Mouse (Mus musculus) liver, postnatal 0 days (tissue): ENCODE data around the gene Xkrx. TPM values are rescaled to one million over a fixed set of nuclear protein-coding genes. Genes with fewer than 3 reads are reported as not detected.
"Not testable (repeated sequence)": the region's sequence is repeated elsewhere in the genome, so short reads cannot be mapped to it uniquely, and the experiment has no call there.

Experiments used
- ATAC-seq: fragments of 200-750 bp; cut with Nextera tagmentation; 2 replicates; pipeline ENCODE4 v1.8.0; 2017; ENCODE audit warnings: mild to moderate bottlenecking, moderate library complexity
- DNase-seq: peaks from one replicate; pipeline ENCODE4 v3.0.0-alpha.2; 2016
- H3K27ac ChIP-seq: fragments of 300-500 bp; sonication (generic); 2 replicates; pipeline ENCODE4 v1.5.1; 2014; ENCODE audit warnings: antibody characterized with exemption, moderate library complexity, mild to moderate bottlenecking, low read depth
- H3K27me3 ChIP-seq: fragments of 300-500 bp; sonication (generic); 2 replicates; pipeline ENCODE4 v1.6.1; 2014; ENCODE audit warnings: low read length, control low read depth, mixed read lengths; ENCODE audit not compliant: insufficient read depth
- H3K36me3 ChIP-seq: fragments of 300-500 bp; sonication (generic); replicated peaks from 2 replicates; pipeline ENCODE4 v1.6.1; 2014; ENCODE audit warnings: mild to moderate bottlenecking, control low read depth, low read length, moderate library complexity, mixed read lengths; ENCODE audit not compliant: insufficient read depth
- H3K4me1 ChIP-seq: fragments of 300-500 bp; sonication (generic); 2 replicates; pipeline ENCODE4 v1.6.1; 2014; ENCODE audit warnings: antibody characterized with exemption, mild to moderate bottlenecking, control low read depth; ENCODE audit not compliant: insufficient read depth
- H3K4me2 ChIP-seq: fragments of 300-500 bp; sonication (generic); 2 replicates; pipeline ENCODE4 v1.6.1; 2014; ENCODE audit warnings: low read depth, mild to moderate bottlenecking, low read length, moderate library complexity, mixed read lengths
- H3K4me3 ChIP-seq: fragments of 300-500 bp; sonication (generic); 2 replicates; pipeline ENCODE4 v1.5.1; 2014; ENCODE audit warnings: low read depth, low read length
- H3K9ac ChIP-seq: fragments of 300-500 bp; sonication (generic); replicated peaks from 2 replicates; pipeline ENCODE4 v1.6.1; 2014; ENCODE audit warnings: mild to moderate bottlenecking, moderate library complexity
- H3K9me3 ChIP-seq: fragments of 300-500 bp; sonication (generic); 2 replicates; pipeline ENCODE4 v1.6.1; 2016; ENCODE audit warnings: mild to moderate bottlenecking, control low read depth, low read length, mixed read lengths
- CTCF ChIP-seq: sonication (generic); IDR thresholded peaks from 2 replicates; pipeline ENCODE4 v1.5.1; 2016; ENCODE audit warnings: antibody characterized with exemption, low read depth
- EP300 ChIP-seq: IDR thresholded peaks from 2 replicates; pipeline ENCODE4 v1.6.1; 2016; ENCODE audit warnings: antibody characterized with exemption, low read depth, mild to moderate bottlenecking
- WGBS: fragments of 180-500 bp; shearing (Covaris S2); extraction: QIAGEN DNeasy Blood & Tissue Kit; methylation state at CpG from one replicate; pipeline ENCODE4 v1.1.7; 2014; ENCODE audit not compliant: insufficient replicate concordance; 5-methylcytosine and 5-hydroxymethylcytosine counted together
- polyA plus RNA-seq: library from polyadenylated mRNA; unstranded; fragments of >200 nt; fragmentation: Nextera tagmentation; extraction: Ambion mirVana; gene quantifications from 2 replicates; pipeline ENCODE4 v1.2.1, GENCODE M21; 2015

Gene Xkrx
- polyA plus RNA-seq, result 0.06 and 0.07 TPM in 2 replicates

GRCm38 (mm10) chrX:134162043-134162720 lies at the start of gene Xkrx:
Gene Xkrx, minus strand, starts transcription at chrX:134162076.
- Histone ChIP-seq H3K36me3 (no peaks in the 10 kb centered on the region), H3K4me1 (no peaks in the 10 kb centered on the region), H3K4me3 (no peak within 1 kb of the TSS), H3K27me3 (no peaks in the 10 kb centered on the region), H3K9me3 (no peaks in the 10 kb centered on the region), H3K27ac (no peak within 1 kb of the TSS), H3K4me2 (peak within 1 kb of the TSS; percentile 22), H3K9ac (no peak within 1 kb of the TSS)
- no peak for ATAC-seq
- TF ChIP-seq EP300 (no peak), CTCF (no peak)
- WGBS, result 52% methylated on average over 16 of the region's 16 CpGs
- DNase-seq, result no peak

GRCm38 (mm10) chrX:134211151-134211642 lies 49.3 kb upstream of the Xkrx start:
- DNase-seq (no peak), ATAC-seq (no peak)
- Histone ChIP-seq H3K27ac (no peak overlapping the region), H3K27me3 (no peaks in the 10 kb centered on the region), H3K9me3 (no peaks in the 10 kb centered on the region), H3K9ac (no peak overlapping the region), H3K4me1 (no peaks in the 10 kb centered on the region), H3K36me3 (no peaks in the 10 kb centered on the region), H3K4me2 (no peak overlapping the region), H3K4me3 (no peak overlapping the region)
- TF ChIP-seq EP300 (no peak), CTCF (no peak)
- 81% methylated on average over 7 of the region's 7 CpGs for WGBS

- no peak overlapping the region for H3K27ac ChIP-seq
- no peak overlapping the region for H3K9ac ChIP-seq
- no peaks in the 10 kb centered on the region for H3K9me3 ChIP-seq
- H3K4me2 ChIP-seq, result no peak overlapping the region
- no peaks in the 10 kb centered on the region for H3K4me1 ChIP-seq
- no peaks in the 10 kb centered on the region for H3K27me3 ChIP-seq
- TF ChIP-seq EP300, result no peak
- TF ChIP-seq CTCF, result no peak
- no peak for DNase-seq
- WGBS, result 67% methylated on average over 2 of the region's 2 CpGs
- H3K4me3 ChIP-seq, result no peak overlapping the region
- ATAC-seq, result no peak
- H3K36me3 ChIP-seq, result no peaks in the 10 kb centered on the region
These were observed 46.6 kb upstream of the Xkrx start for GRCm38 (mm10) chrX:134208491-134208890.

- H3K9ac ChIP-seq, H3K9me3 ChIP-seq, H3K4me2 ChIP-seq, H3K27me3 ChIP-seq, H3K36me3 ChIP-seq, ATAC-seq, H3K27ac ChIP-seq, H3K4me1 ChIP-seq, H3K4me3 ChIP-seq, DNase-seq: not testable (repeated sequence)
- WGBS, result 84% methylated on average over 7 of the region's 9 CpGs
These were observed 25.3 kb upstream of the Xkrx start, which contains the start of gene Arl13a for GRCm38 (mm10) chrX:134187201-134187600. Gene Arl13a, plus strand, starts transcription at chrX:134187501.

- ATAC-seq (no peak), DNase-seq (no peak)
- no peak for TF ChIP-seq CTCF
- TF ChIP-seq EP300, result no peak
- Histone ChIP-seq H3K4me3 (no peak overlapping the region), H3K36me3 (no peaks in the 10 kb centered on the region), H3K27ac (no peak overlapping the region), H3K9me3 (no peaks in the 10 kb centered on the region), H3K9ac (no peak overlapping the region), H3K4me1 (no peaks in the 10 kb centered on the region), H3K27me3 (no peaks in the 10 kb centered on the region), H3K4me2 (no peak overlapping the region)
- 89% methylated on average over 1 of the region's 1 CpGs for WGBS
These were observed 12.8 kb upstream of the Xkrx start for GRCm38 (mm10) chrX:134174699-134175098.

- no peak overlapping the region for H3K27ac ChIP-seq
- no peak overlapping the region for H3K9ac ChIP-seq
- H3K4me2 ChIP-seq, result no peak overlapping the region
- H3K9me3 ChIP-seq, result no peaks in the 10 kb centered on the region
- no peaks in the 10 kb centered on the region for H3K4me1 ChIP-seq
- DNase-seq (no peak), ATAC-seq (no peak)
- no peak overlapping the region for H3K4me3 ChIP-seq
- H3K36me3 ChIP-seq, result no peaks in the 10 kb centered on the region
- 87% methylated on average over 1 of the region's 1 CpGs for WGBS
- TF ChIP-seq CTCF, result no peak
- no peak for TF ChIP-seq EP300
- no peaks in the 10 kb centered on the region for H3K27me3 ChIP-seq
These were observed 8.7 kb upstream of the Xkrx start for GRCm38 (mm10) chrX:134170584-134170983.
